Mouse (Mus musculus) stomach, postnatal 0 days (tissue): Measurements from ENCODE around the gene Gja5. TPM values are rescaled to one million over a fixed set of nuclear protein-coding genes. Genes with fewer than 3 reads are reported as not detected.
A peak's percentile ranks its signal among the peaks of the same experiment; 100 is the strongest.

ENCODE experiments used
- ATAC-seq: fragments of 200-750 bp; cut with Nextera tagmentation; 2 replicates; pipeline ENCODE4 v1.8.0; 2017; ENCODE audit not compliant: low FRiP score, low TSS enrichment
- DNase-seq: peaks from one replicate; pipeline ENCODE4 v3.0.0-alpha.2; 2016; ENCODE audit warnings: low spot score
- H3K27ac ChIP-seq: fragments of 300-500 bp; sonication (generic); replicated peaks from 2 replicates; pipeline ENCODE4 v1.5.1; 2014; ENCODE audit warnings: mild to moderate bottlenecking, control low read depth
- H3K27me3 ChIP-seq: fragments of 300-500 bp; sonication (generic); 2 replicates; pipeline ENCODE4 v1.6.1; 2014; ENCODE audit warnings: low read length; ENCODE audit not compliant: control insufficient read depth, insufficient read depth
- H3K36me3 ChIP-seq: fragments of 300-500 bp; sonication (generic); 2 replicates; pipeline ENCODE4 v1.6.1; 2014; ENCODE audit warnings: low read length, mixed read lengths; ENCODE audit not compliant: control insufficient read depth, insufficient read depth
- H3K4me1 ChIP-seq: fragments of 300-500 bp; sonication (generic); replicated peaks from 2 replicates; pipeline ENCODE4 v1.6.1; 2014; ENCODE audit warnings: antibody characterized with exemption; ENCODE audit not compliant: control insufficient read depth, insufficient read depth
- H3K4me2 ChIP-seq: fragments of 300-500 bp; sonication (generic); replicated peaks from 2 replicates; pipeline ENCODE4 v1.6.1; 2014; ENCODE audit warnings: low read depth, mild to moderate bottlenecking, control low read depth, moderate library complexity
- H3K4me3 ChIP-seq: fragments of 300-500 bp; sonication (generic); 2 replicates; pipeline ENCODE4 v1.5.1; 2014; ENCODE audit warnings: low read depth, low read length, control low read depth
- H3K9ac ChIP-seq: fragments of 300-500 bp; sonication (generic); 2 replicates; pipeline ENCODE4 v1.6.1; 2014; ENCODE audit warnings: mild to moderate bottlenecking, low read length, control low read depth, mixed read lengths
- H3K9me3 ChIP-seq: fragments of 300-500 bp; sonication (generic); 2 replicates; pipeline ENCODE4 v1.6.1; 2016; ENCODE audit warnings: low read length; ENCODE audit not compliant: control insufficient read depth
- CTCF ChIP-seq: IDR thresholded peaks from 2 replicates; pipeline ENCODE4 v1.5.1; 2016; ENCODE audit warnings: antibody characterized with exemption, low read depth, mild to moderate bottlenecking, moderate library complexity
- EP300 ChIP-seq: optimal IDR thresholded peaks from 2 replicates; pipeline ENCODE3; 2016; ENCODE audit warnings: antibody characterized with exemption
- WGBS: fragments of 180-500 bp; shearing (Covaris S2); extraction: QIAGEN DNeasy Blood & Tissue Kit; methylation state at CpG from one replicate; pipeline ENCODE4 v1.1.7; 2014; 5-methylcytosine and 5-hydroxymethylcytosine counted together
- polyA plus RNA-seq: library from polyadenylated mRNA; unstranded; fragments of >200 nt; fragmentation: Nextera tagmentation; extraction: Ambion mirVana; gene quantifications from 2 replicates; pipeline ENCODE4 v1.2.1, GENCODE M21; 2015

Gene Gja5
- polyA plus RNA-seq = 3.4 and 4.1 TPM in 2 replicates

GRCm38 (mm10) chr3:96904393-96904792 lies at the start of gene Gja5:
TSS of gene Gja5 (plus strand) at chr3:96904693.
- H3K4me2 ChIP-seq = peak within 1 kb of the TSS; percentile 98
- ATAC-seq (no peak), DNase-seq (no peak)
- no peaks in the 10 kb centered on the region for H3K4me1 ChIP-seq
- peak within 1 kb of the TSS; percentile 94 for H3K4me3 ChIP-seq
- peak within 1 kb of the TSS; percentile 61 for H3K27ac ChIP-seq
- no peaks in the 10 kb centered on the region for H3K36me3 ChIP-seq
- H3K9me3 ChIP-seq = no peaks in the 10 kb centered on the region
- no peak for TF ChIP-seq CTCF
- TF ChIP-seq EP300 = no peak
- H3K27me3 ChIP-seq = no peaks in the 10 kb centered on the region
- H3K9ac ChIP-seq = peak within 1 kb of the TSS; percentile 93
- whole genome bisulfite sequencing = 12% methylated on average over 14 of the region's 14 CpGs

DNA sequence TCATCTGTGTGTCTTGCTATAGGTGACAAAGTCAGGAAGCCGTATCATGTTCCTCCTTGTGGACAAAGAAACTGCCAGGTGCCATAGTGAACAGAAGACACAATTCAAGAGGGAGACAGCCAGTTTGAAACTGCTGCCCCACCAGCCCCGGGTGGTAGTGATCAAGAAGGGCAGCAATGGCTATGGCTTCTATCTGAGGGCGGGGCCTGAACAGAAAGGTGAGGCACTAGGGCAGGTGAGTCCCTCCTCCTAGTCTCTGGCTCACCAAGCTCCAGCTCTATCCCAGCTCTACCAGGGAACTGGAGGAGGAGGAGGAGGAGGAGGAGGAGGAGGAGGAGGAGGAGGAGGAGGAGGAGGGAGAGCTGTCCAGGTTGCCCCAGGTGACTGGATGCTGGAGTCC lies 48.7 kb upstream of the Gja5 start:
- WGBS = 59% methylated on average over 3 of the region's 3 CpGs
- H3K9me3 ChIP-seq = no peaks in the 10 kb centered on the region
- no peak overlapping the region for H3K4me3 ChIP-seq
- no peak overlapping the region for H3K4me2 ChIP-seq
- H3K9ac ChIP-seq = no peak overlapping the region
- H3K27ac ChIP-seq = no peak overlapping the region
- no peaks in the 10 kb centered on the region for H3K36me3 ChIP-seq
- H3K27me3 ChIP-seq = no peaks in the 10 kb centered on the region
- H3K4me1 ChIP-seq = no peaks in the 10 kb centered on the region
- DNase-seq = no peak
- TF ChIP-seq EP300 = no peak
- TF ChIP-seq CTCF = no peak
- no peak for ATAC-seq

GRCm38 (mm10) chr3:96860498-96860897 lies 44.0 kb upstream of the Gja5 start:
- H3K36me3 ChIP-seq = no peaks in the 10 kb centered on the region
- TF ChIP-seq EP300 (no peak), CTCF (no peak)
- DNase-seq = no peak
- no peaks in the 10 kb centered on the region for H3K4me1 ChIP-seq
- no peaks in the 10 kb centered on the region for H3K9me3 ChIP-seq
- H3K4me2 ChIP-seq = no peak overlapping the region
- ATAC-seq = no peak
- H3K9ac ChIP-seq = no peak overlapping the region
- no peak overlapping the region for H3K27ac ChIP-seq
- 91% methylated on average over 5 of the region's 5 CpGs for WGBS
- no peaks in the 10 kb centered on the region for H3K27me3 ChIP-seq
- H3K4me3 ChIP-seq = no peak overlapping the region

GRCm38 (mm10) chr3:96867863-96868262 lies 36.6 kb upstream of the Gja5 start:
- no peak overlapping the region for H3K27ac ChIP-seq
- H3K4me1 ChIP-seq = no peaks in the 10 kb centered on the region
- ATAC-seq = no peak
- no peaks in the 10 kb centered on the region for H3K27me3 ChIP-seq
- H3K36me3 ChIP-seq = peaks cover 5% of the 10 kb centered on the region
- no peak overlapping the region for H3K4me3 ChIP-seq
- no peak for DNase-seq
- no peak overlapping the region for H3K9ac ChIP-seq
- 88% methylated on average over 3 of the region's 3 CpGs for WGBS
- no peak for TF ChIP-seq CTCF
- TF ChIP-seq EP300 = no peak
- no peaks in the 10 kb centered on the region for H3K9me3 ChIP-seq
- no peak overlapping the region for H3K4me2 ChIP-seq

GRCm38 (mm10) chr3:96868566-96868965 lies 35.9 kb upstream of the Gja5 start:
- H3K27me3 ChIP-seq = no peaks in the 10 kb centered on the region
- no peaks in the 10 kb centered on the region for H3K4me1 ChIP-seq
- no peak overlapping the region for H3K27ac ChIP-seq
- no peak overlapping the region for H3K4me2 ChIP-seq
- TF ChIP-seq CTCF (no peak), EP300 (no peak)
- H3K9me3 ChIP-seq = no peaks in the 10 kb centered on the region
- no peak overlapping the region for H3K9ac ChIP-seq
- no peak for ATAC-seq
- H3K36me3 ChIP-seq = peaks cover 8% of the 10 kb centered on the region
- no peak overlapping the region for H3K4me3 ChIP-seq
- WGBS = 94% methylated on average over 8 of the region's 8 CpGs
- DNase-seq = no peak

DNA sequence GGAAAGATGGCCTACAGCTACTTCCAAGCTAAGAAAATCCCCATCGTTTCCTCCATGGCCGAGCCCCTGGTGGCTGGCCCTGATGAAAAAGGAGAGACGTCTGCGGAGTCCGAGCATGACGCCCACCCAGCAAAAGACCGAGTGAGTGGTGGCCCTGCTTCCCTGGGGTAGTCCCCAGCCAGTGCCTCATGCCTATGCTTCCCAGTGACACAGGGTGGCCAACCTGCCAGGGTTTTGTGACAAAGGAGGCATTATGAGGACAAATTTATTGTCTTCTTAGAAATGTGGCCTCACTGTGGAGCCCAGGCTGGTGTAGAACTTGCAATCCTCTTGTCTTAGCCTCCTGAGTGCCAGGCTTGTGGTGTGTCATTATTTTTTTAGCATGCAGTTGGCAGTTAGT lies 35.4 kb upstream of the Gja5 start:
- Histone ChIP-seq H3K36me3 (peaks cover 8% of the 10 kb centered on the region), H3K27me3 (no peaks in the 10 kb centered on the region), H3K27ac (no peak overlapping the region), H3K9me3 (no peaks in the 10 kb centered on the region), H3K4me1 (no peaks in the 10 kb centered on the region), H3K4me3 (no peak overlapping the region), H3K9ac (no peak overlapping the region), H3K4me2 (no peak overlapping the region)
- 95% methylated on average over 7 of the region's 7 CpGs for WGBS
- no peak for DNase-seq
- no peak for ATAC-seq
- TF ChIP-seq EP300 (no peak), CTCF (no peak)
